Mouse (Mus musculus) neutrophil, adult 65 days (primary cell): ENCODE data around the gene Gm49711. TPM values are rescaled to one million over a fixed set of nuclear protein-coding genes. Genes with fewer than 3 reads are reported as not detected.

ENCODE experiments used
- total RNA-seq: library from RNA; stranded (reverse); gene quantifications from 2 replicates; pipeline ENCODE4 v1.2.4, GENCODE M21; 2023

Gm49711 gene
- not detected in 2 replicates for total RNA-seq

GRCm38 (mm10) chr16:92057852-92058643 lies at the start of gene Gm49711, which contains the start of the genes Mrps6 and Slc5a3:
Gene Gm49711, plus strand, starts transcription at chr16:92058316.
Gene Mrps6, plus strand, starts transcription at chr16:92058270.
Gene Slc5a3, plus strand, starts transcription at chr16:92058322.

Other genes with a start within 250 kb of the Gm49711 start
- gene Mrps6, start within 50 bp of the Gm49711 start, total RNA-seq = 2.1 and 3.0 TPM in 2 replicates
- gene Slc5a3, start within 50 bp of the Gm49711 start, total RNA-seq = 0.25 and 0.32 TPM in 2 replicates
- not detected in 2 replicates for gene Kcne2, start 234.1 kb downstream of the Gm49711 start, total RNA-seq
- 14.2 and 14.6 TPM in 2 replicates for gene Smim11, start 243.0 kb downstream of the Gm49711 start, total RNA-seq